Mouse (Mus musculus): ENCODE data around the gene Set. TPM values are rescaled to one million over a fixed set of nuclear protein-coding genes. Genes with fewer than 3 reads are reported as not detected.

The Set gene
- polyA plus RNA-seq (2015; fragmentation: Nextera tagmentation; extraction: Ambion mirVana): 351 and 370 TPM in 2 replicates

GRCm38 (mm10) chr2:30057223-30057904 lies at the start of gene Set:
TSS of gene Set (plus strand) at chr2:30057378.
- no peak within 1 kb of the TSS for H3K4me3 ChIP-seq (replicated peaks)
- peaks cover 6% of the 10 kb centered on the region; the same call in 1 of the 2 replicates for H3K4me1 ChIP-seq
- H3K27ac ChIP-seq (replicated peaks): no peak within 1 kb of the TSS
- no peak within 1 kb of the TSS for H3K9ac ChIP-seq
- no peak for ATAC-seq (ENCODE audit: insufficient number of reproducible peaks, low FRiP score, low TSS enrichment, low read depth)
- H3K4me2 ChIP-seq (replicated peaks): no peak within 1 kb of the TSS
- no peaks in the 10 kb centered on the region for H3K9me3 ChIP-seq (replicated peaks)
- H3K27me3 ChIP-seq: peaks cover 4% of the 10 kb centered on the region; the same call in 1 of the 2 replicates
- no peaks in the 10 kb centered on the region for H3K36me3 ChIP-seq
- 41% methylated on average over 12 of the region's 12 CpGs for WGBS

GRCm38 (mm10) chr2:30009101-30009500 lies 48.1 kb upstream of the Set start:
- Histone ChIP-seq H3K27me3 (no peaks in the 10 kb centered on the region), H3K9me3 (replicated peaks) (no peaks in the 10 kb centered on the region), H3K4me1 (no peaks in the 10 kb centered on the region), H3K9ac (no peak overlapping the region), H3K36me3 (peaks cover 96% of the 10 kb centered on the region), H3K4me3 (replicated peaks) (no peak overlapping the region), H3K27ac (replicated peaks) (no peak overlapping the region), H3K4me2 (replicated peaks) (no peak overlapping the region)
- no peak for ATAC-seq (ENCODE audit: insufficient number of reproducible peaks, low FRiP score, low TSS enrichment, low read depth)
- WGBS: 63% methylated on average over 1 of the region's 1 CpGs

DNA sequence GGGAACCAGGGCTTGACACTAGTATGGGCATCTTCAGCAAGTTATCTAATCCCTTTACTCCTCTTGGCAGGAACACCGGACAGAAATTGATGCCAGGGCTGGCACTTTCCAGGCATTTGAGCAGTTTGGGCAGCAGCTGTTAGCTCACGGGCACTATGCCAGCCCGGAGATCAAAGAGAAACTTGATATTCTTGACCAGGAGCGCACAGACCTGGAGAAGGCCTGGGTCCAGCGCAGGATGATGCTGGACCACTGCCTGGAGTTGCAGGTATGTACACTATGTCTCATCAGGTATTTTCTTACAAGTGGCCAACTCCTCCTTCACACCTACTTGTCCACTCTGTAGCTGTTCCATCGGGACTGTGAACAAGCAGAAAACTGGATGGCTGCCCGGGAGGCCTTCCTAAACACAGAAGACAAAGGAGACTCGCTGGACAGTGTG lies 46.3 kb upstream of the Set start:
- no peak overlapping the region for H3K9ac ChIP-seq
- H3K4me2 ChIP-seq (replicated peaks): no peak overlapping the region
- peaks cover 98% of the 10 kb centered on the region for H3K36me3 ChIP-seq
- H3K9me3 ChIP-seq (replicated peaks): no peaks in the 10 kb centered on the region
- 83% methylated on average over 8 of the region's 8 CpGs for WGBS
- H3K4me1 ChIP-seq: no peaks in the 10 kb centered on the region
- ATAC-seq (ENCODE audit: insufficient number of reproducible peaks, low FRiP score, low TSS enrichment, low read depth): no peak
- H3K27ac ChIP-seq (replicated peaks): no peak overlapping the region
- H3K4me3 ChIP-seq (replicated peaks): no peak overlapping the region
- no peaks in the 10 kb centered on the region for H3K27me3 ChIP-seq

- H3K9ac ChIP-seq: no peak overlapping the region
- H3K27ac ChIP-seq (replicated peaks): no peak overlapping the region
- WGBS: 80% methylated on average over 11 of the region's 11 CpGs
- H3K4me2 ChIP-seq (replicated peaks): no peak overlapping the region
- no peaks in the 10 kb centered on the region for H3K4me1 ChIP-seq
- peaks cover 97% of the 10 kb centered on the region for H3K36me3 ChIP-seq
- no peak overlapping the region for H3K4me3 ChIP-seq (replicated peaks)
- no peak for ATAC-seq (ENCODE audit: insufficient number of reproducible peaks, low FRiP score, low TSS enrichment, low read depth)
- H3K27me3 ChIP-seq: no peaks in the 10 kb centered on the region
- no peaks in the 10 kb centered on the region for H3K9me3 ChIP-seq (replicated peaks)
Observed at GRCm38 (mm10) chr2:30014326-30014966, 42.7 kb upstream of the Set start.

GRCm38 (mm10) chr2:30025454-30025853 lies 31.7 kb upstream of the Set start:
- Histone ChIP-seq H3K4me2 (replicated peaks) (no peak overlapping the region), H3K9ac (no peak overlapping the region), H3K4me1 (no peaks in the 10 kb centered on the region), H3K9me3 (replicated peaks) (no peaks in the 10 kb centered on the region), H3K27ac (replicated peaks) (no peak overlapping the region), H3K27me3 (no peaks in the 10 kb centered on the region), H3K36me3 (peaks cover 99% of the 10 kb centered on the region), H3K4me3 (replicated peaks) (no peak overlapping the region)
- 88% methylated on average over 4 of the region's 4 CpGs for WGBS
- ATAC-seq (ENCODE audit: insufficient number of reproducible peaks, low FRiP score, low TSS enrichment, low read depth): no peak

DNA sequence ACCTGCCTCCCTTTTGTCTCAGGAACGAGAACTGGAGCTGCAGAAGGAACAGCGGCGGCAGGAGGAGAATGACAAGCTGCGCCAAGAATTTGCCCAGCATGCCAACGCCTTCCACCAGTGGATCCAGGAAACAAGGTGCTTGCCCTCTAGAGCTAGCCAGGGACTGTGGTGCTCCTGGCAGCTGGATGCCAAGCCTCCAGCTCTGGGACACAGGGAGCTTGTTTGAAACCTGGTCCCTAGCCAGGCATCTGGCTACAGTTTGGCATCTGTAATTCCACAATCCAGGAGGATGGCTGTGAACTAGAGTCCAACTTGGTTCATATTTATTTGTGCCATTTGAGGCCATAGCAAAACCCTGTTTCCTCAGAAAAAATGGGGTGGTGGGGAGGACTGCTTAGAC lies 30.2 kb upstream of the Set start:
- no peak for ATAC-seq (ENCODE audit: insufficient number of reproducible peaks, low FRiP score, low TSS enrichment, low read depth)
- Histone ChIP-seq H3K9me3 (replicated peaks) (no peaks in the 10 kb centered on the region), H3K27ac (replicated peaks) (no peak overlapping the region), H3K4me1 (no peaks in the 10 kb centered on the region), H3K4me2 (replicated peaks) (no peak overlapping the region), H3K9ac (no peak overlapping the region), H3K27me3 (no peaks in the 10 kb centered on the region), H3K4me3 (replicated peaks) (no peak overlapping the region), H3K36me3 (peaks cover 98% of the 10 kb centered on the region)
- 95% methylated on average over 5 of the region's 5 CpGs for WGBS

DNA sequence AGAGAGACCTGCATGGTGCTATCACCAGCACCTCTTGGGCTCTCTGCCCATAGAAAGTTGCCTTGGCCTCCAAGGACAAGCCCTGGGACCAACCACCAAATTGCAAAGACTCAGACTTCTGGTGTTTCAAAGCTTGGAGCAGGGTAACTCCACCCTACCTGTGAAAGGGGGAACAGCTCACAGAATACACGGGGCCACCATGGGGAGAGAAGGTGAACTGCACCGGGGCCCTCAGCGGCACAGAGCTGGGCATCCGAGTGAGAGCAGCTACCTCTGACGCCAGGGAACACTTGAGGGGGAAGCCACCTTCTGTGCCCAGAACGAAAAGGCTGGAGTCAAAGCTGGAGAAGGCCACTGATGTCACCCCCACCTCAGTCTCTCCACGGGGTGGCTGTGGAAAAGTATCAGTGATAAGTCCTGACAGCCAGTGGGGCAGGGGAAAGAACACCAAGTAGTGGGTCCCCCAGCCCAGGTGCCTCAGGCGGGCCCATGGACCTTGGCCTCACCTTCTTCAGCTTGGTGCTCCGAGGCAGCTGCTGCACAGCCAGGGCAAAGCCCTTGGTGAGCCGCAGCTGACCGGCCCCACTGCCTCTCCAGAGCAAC lies 24.8 kb upstream of the Set start:
- no peak for ATAC-seq (ENCODE audit: insufficient number of reproducible peaks, low FRiP score, low TSS enrichment, low read depth)
- Histone ChIP-seq H3K36me3 (peaks cover 86% of the 10 kb centered on the region), H3K27ac (replicated peaks) (no peak overlapping the region), H3K4me1 (no peaks in the 10 kb centered on the region), H3K9ac (no peak overlapping the region), H3K9me3 (replicated peaks) (no peaks in the 10 kb centered on the region), H3K4me2 (replicated peaks) (no peak overlapping the region), H3K27me3 (no peaks in the 10 kb centered on the region), H3K4me3 (replicated peaks) (no peak overlapping the region)
- WGBS: 57% methylated on average over 11 of the region's 11 CpGs

DNA sequence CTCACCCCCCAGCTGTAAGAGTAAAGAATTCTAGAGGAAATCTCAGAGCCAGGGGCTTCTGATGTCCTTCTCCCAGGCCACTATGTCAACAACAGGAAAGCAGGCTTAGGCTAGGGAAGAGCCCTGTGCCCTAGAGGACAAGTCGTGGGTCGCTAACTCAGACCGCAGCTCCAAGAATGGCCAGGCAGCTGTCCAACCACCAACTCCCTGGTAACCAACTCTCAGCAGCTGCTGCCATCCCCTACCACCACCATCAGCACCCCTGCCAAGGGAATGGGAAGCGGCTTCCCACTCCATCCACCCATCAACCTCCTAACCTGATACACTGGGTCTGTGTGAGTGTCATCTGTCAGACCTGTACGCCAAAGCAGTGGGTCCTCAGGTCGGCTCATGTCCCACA lies 24.2 kb upstream of the Set start:
- 73% methylated on average over 6 of the region's 6 CpGs for WGBS
- H3K9ac ChIP-seq: no peak overlapping the region
- H3K27me3 ChIP-seq: no peaks in the 10 kb centered on the region
- H3K27ac ChIP-seq (replicated peaks): no peak overlapping the region
- no peaks in the 10 kb centered on the region for H3K9me3 ChIP-seq (replicated peaks)
- peaks cover 86% of the 10 kb centered on the region for H3K36me3 ChIP-seq
- no peaks in the 10 kb centered on the region for H3K4me1 ChIP-seq
- ATAC-seq (ENCODE audit: insufficient number of reproducible peaks, low FRiP score, low TSS enrichment, low read depth): no peak
- no peak overlapping the region for H3K4me3 ChIP-seq (replicated peaks)
- no peak overlapping the region for H3K4me2 ChIP-seq (replicated peaks)

DNA sequence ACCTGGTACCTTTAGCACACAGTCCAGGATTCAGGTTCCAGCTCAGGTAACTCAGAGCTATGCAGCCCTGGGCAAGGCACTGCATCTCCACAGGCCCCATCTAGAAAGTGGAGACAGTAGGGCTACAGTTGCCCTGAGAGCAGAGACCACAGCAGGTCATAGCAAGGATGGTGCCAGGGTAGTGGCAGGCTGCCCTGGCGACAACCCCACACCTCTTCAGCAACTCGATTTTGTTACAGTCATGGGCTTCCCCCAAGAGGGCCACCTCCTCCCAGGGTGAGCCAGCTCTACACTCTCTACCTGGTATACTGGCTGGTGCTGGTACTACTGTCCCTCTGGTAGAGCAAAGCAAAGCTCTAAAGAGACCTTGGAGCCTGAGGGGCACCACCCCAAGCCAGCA lies 19.4 kb upstream of the Set start:
- Histone ChIP-seq H3K4me2 (replicated peaks) (no peak overlapping the region), H3K9ac (no peak overlapping the region), H3K9me3 (replicated peaks) (no peaks in the 10 kb centered on the region), H3K4me3 (replicated peaks) (no peak overlapping the region), H3K4me1 (peaks cover 8% of the 10 kb centered on the region), H3K36me3 (peaks cover 46% of the 10 kb centered on the region), H3K27me3 (no peaks in the 10 kb centered on the region), H3K27ac (replicated peaks) (no peak overlapping the region)
- no peak for ATAC-seq (ENCODE audit: insufficient number of reproducible peaks, low FRiP score, low TSS enrichment, low read depth)
- WGBS: 76% methylated on average over 2 of the region's 2 CpGs

- no peak overlapping the region for H3K27ac ChIP-seq (replicated peaks)
- H3K4me3 ChIP-seq (replicated peaks): no peak overlapping the region
- peaks cover 9% of the 10 kb centered on the region for H3K4me1 ChIP-seq
- H3K9me3 ChIP-seq (replicated peaks): no peaks in the 10 kb centered on the region
- peaks cover 40% of the 10 kb centered on the region for H3K36me3 ChIP-seq
- 90% methylated on average over 10 of the region's 10 CpGs for WGBS
- ATAC-seq (ENCODE audit: insufficient number of reproducible peaks, low FRiP score, low TSS enrichment, low read depth): no peak
- no peaks in the 10 kb centered on the region for H3K27me3 ChIP-seq
- no peak overlapping the region for H3K4me2 ChIP-seq (replicated peaks)
- H3K9ac ChIP-seq: no peak overlapping the region
Observed at GRCm38 (mm10) chr2:30038370-30038769, 18.8 kb upstream of the Set start.

GRCm38 (mm10) chr2:30039687-30040086 lies 17.5 kb upstream of the Set start:
- no peak for ATAC-seq (ENCODE audit: insufficient number of reproducible peaks, low FRiP score, low TSS enrichment, low read depth)
- peaks cover 33% of the 10 kb centered on the region for H3K36me3 ChIP-seq
- H3K9ac ChIP-seq: no peak overlapping the region
- peaks cover 9% of the 10 kb centered on the region for H3K4me1 ChIP-seq
- H3K9me3 ChIP-seq (replicated peaks): no peaks in the 10 kb centered on the region
- no peak overlapping the region for H3K4me3 ChIP-seq (replicated peaks)
- no peaks in the 10 kb centered on the region for H3K27me3 ChIP-seq
- no peak overlapping the region for H3K4me2 ChIP-seq (replicated peaks)
- no peak overlapping the region for H3K27ac ChIP-seq (replicated peaks)

Measured in embryonic facial prominence, embryonic 15.5 days (tissue).